Mouse (Mus musculus): ENCODE results near the gene Psmf1. TPM values are rescaled to one million over a fixed set of nuclear protein-coding genes. Genes with fewer than 3 reads are reported as not detected.

Gene Psmf1
- polyA plus RNA-seq (2012; rRNA removed; ENCODE audit: low replicate concordance) = 33.9 and 47.5 TPM in 2 replicates

GRCm38 (mm10) chr2:151743845-151744244, at the start of gene Psmf1:
TSS of gene Psmf1 (minus strand) at chr2:151744186.

GRCm38 (mm10) chr2:151701231-151702145, 42.5 kb downstream of the Psmf1 start, which contains the start of gene Tmem74b:
TSS of gene Tmem74b (plus strand) at chr2:151702008.

GRCm38 (mm10) chr2:151668433-151668832, 75.6 kb downstream of the Psmf1 start, which contains the start of gene Rad21l:
TSS of gene Rad21l (minus strand) at chr2:151668533.

Other genes starting within 250 kb of the Psmf1 start
- 76.4 and 84.7 TPM in 2 replicates for gene Fkbp1a, start 201.7 kb downstream of the Psmf1 start, polyA plus RNA-seq (2012; rRNA removed; ENCODE audit: low replicate concordance)
- gene Sdcbp2, start 171.6 kb downstream of the Psmf1 start, polyA plus RNA-seq (2012; rRNA removed; ENCODE audit: low replicate concordance) = 132 and 142 TPM in 2 replicates
- gene Snph, start 111.6 kb downstream of the Psmf1 start, polyA plus RNA-seq (2012; rRNA removed; ENCODE audit: low replicate concordance) = 10.7 and 15.3 TPM in 2 replicates
- gene Rad21l, start 75.7 kb downstream of the Psmf1 start, polyA plus RNA-seq (2012; rRNA removed; ENCODE audit: low replicate concordance) = not detected in 2 replicates
- gene Tmem74b, start 42.2 kb downstream of the Psmf1 start, polyA plus RNA-seq (2012; rRNA removed; ENCODE audit: low replicate concordance) = not detected in 2 replicates
- gene Rspo4, start 98.7 kb upstream of the Psmf1 start, polyA plus RNA-seq (2012; rRNA removed; ENCODE audit: low replicate concordance) = 0.04 and 0.12 TPM in 2 replicates
- gene Angpt4, start 167.0 kb upstream of the Psmf1 start, polyA plus RNA-seq (2012; rRNA removed; ENCODE audit: low replicate concordance) = 0.15 and 0.41 TPM in 2 replicates
- gene Fam110a, start 236.0 kb upstream of the Psmf1 start, polyA plus RNA-seq (2012; rRNA removed; ENCODE audit: low replicate concordance) = 16.1 and 17.9 TPM in 2 replicates